Mouse (Mus musculus) heart, postnatal 10 days (tissue): ENCODE measurements around the gene Garem2. TPM values are rescaled to one million over a fixed set of nuclear protein-coding genes. Genes with fewer than 3 reads are reported as not detected.

Experiments
- DNase-seq, 2 experiments: peaks; one replicate each; pipeline ENCODE4 v3.0.0; 2021
- intact Hi-C: fragments of 180-260 bp; cut with DNase I; formaldehyde crosslinking; loops from one replicate; pipeline ENCODE4 v1.15.1; 2025
- total RNA-seq, 2 experiments: library from RNA; stranded (reverse); gene quantifications; 2 replicates each; pipeline ENCODE4 v1.2.3; 2021

Garem2 gene
- total RNA-seq, 2 experiments from 2014 or later: 0.22 to 0.26 TPM

GRCm38 (mm10) chr5:30146526-30146925 is 41.6 kb downstream of the Garem2 start:
- intact Hi-C loops: no loop called here
- DNase-seq: no peak

- intact Hi-C loops: no loop called here
- DNase-seq: no peak
Measured at GRCm38 (mm10) chr5:30148133-30148920, 43.4 kb downstream of the Garem2 start.

- peak; percentile 70 to 76 for DNase-seq
- intact Hi-C loops: no loop called here
Measured at GRCm38 (mm10) chr5:30152007-30152406, 47.0 kb downstream of the Garem2 start.

GRCm38 (mm10) chr5:30152413-30152812 is 47.5 kb downstream of the Garem2 start:
- no peak for DNase-seq
- intact Hi-C loops: no loop called here

DNA sequence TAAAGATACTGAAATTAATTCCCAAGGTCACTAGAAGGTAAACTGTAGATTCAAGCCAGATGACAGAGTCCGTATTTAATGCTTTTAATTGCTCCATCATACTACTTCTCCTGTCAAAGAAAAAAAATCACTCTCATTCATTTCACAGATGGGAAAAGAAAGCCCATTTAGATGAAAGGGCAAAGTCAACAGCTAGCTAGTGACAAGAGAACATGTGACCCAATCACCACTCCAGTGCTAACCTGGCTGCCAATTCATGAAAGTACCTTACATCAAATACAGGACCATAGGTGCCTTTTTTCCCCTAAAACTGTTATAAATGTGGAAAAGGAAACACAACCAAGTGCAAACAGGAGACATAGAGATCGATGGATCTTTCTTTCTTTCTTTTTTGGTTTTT is 48.3 kb downstream of the Garem2 start:
- DNase-seq: no peak
- intact Hi-C loops: no loop called here

DNA sequence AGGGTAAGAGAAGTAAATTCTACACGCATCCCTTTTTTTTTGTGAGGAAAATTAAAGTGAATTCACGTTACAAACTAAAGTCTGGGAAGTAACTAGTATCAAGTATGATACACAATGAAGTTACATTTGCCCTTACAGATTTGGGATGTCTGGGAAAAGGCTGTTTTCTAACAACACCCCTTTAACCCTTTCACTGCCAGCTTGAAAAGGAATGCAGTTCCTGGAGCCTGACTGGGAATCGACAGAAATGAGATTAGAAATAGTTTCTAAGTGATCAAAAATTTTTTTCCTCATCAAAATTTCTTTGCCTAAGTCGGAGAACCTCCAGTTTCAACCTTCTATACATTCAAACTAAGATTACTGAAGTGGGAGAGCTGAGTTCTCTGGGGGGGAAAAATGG is 49.1 kb downstream of the Garem2 start:
- peak in 1 of 2 experiments; percentile 63 for DNase-seq

DNA sequence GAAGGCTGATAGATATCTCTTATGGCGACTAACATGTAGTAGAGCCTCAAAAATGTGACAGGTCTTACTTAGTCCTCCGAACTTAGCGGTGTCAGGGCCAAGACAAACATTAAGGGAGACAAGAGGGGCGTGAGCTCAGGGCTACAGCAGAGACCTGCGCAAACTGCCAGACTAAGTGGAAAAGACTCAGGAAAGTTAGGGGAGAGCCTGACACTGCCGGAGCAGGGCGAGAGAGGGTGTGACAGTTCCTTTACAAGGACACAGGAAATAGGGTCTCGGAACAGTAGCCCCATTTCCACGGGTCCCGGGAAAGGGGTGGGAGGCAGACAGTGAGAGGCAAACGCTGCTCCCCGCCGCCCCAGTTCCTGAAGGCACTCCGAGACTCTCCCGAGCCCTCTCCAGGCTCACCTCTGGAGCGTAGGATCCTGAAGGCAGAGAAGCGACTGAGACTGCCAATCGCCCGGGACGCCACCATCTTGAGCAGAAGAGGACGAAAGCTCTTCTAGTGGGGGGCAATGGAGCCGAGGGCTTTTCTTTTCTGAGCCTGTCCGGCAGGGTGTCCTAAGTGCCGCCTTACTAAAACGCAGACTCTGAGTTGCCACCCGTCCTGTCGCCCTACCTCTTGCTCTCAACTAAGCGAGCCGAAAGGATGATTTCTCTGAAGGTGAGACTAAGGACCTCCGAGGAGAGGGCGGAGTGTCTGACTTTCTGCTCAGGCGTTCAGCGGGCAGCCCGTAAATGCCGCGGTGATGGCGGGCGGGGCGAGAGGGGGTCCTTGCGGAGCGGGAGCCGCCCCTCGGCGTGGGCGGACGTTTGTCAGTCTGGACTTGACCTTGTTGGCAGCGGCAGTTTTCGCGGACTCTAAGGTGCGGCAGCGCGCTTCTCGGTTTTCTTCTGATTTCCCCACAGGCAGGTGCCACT is 49.8 kb downstream of the Garem2 start, which contains the start of the genes Hadha and Hadhb:
Gene Hadha, minus strand, starts transcription at position 689 of the 921 bp plus-strand sequence.
Gene Hadhb, plus strand, starts transcription at position 775 of the 921 bp plus-strand sequence.
- peak; percentile 97 for DNase-seq
- intact Hi-C loops: no loop called here

More for the DNA sequence above, 49.1 kb downstream of the Garem2 start:
- intact Hi-C loops: no loop called here

- no peak for DNase-seq
- intact Hi-C loops: no loop called here
Measured at GRCm38 (mm10) chr5:30155395-30155792, 50.4 kb downstream of the Garem2 start.

GRCm38 (mm10) chr5:30155821-30156629 is 51.1 kb downstream of the Garem2 start:
- no peak for DNase-seq
- intact Hi-C loops: no loop called here

GRCm38 (mm10) chr5:30159601-30160000 is 54.6 kb downstream of the Garem2 start:
- peak in 1 of 2 experiments; percentile 62 for DNase-seq
- intact Hi-C loops: no loop called here

DNA sequence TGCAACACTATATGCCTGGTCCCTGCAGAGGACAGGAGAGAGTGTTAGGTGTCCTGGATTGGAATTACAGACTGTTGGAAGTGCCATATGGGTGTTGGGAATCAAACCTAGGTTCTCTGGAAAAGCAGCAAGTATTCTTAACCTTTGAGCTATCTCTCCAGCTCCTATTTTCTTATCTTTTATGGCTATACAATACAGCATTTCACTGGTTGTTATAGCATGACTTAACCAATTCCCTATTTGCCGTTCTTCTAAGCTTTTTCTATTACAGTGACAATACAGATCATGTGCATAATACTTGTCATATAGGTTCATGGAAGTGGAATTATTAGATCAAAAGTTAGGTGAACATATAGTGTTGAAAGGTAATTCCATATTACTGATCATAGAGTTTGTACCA is 56.9 kb downstream of the Garem2 start:
- intact Hi-C loops: no loop called here
- DNase-seq: no peak

GRCm38 (mm10) chr5:30162339-30162738 is 57.4 kb downstream of the Garem2 start:
- intact Hi-C loops: no loop called here
- no peak for DNase-seq

DNA sequence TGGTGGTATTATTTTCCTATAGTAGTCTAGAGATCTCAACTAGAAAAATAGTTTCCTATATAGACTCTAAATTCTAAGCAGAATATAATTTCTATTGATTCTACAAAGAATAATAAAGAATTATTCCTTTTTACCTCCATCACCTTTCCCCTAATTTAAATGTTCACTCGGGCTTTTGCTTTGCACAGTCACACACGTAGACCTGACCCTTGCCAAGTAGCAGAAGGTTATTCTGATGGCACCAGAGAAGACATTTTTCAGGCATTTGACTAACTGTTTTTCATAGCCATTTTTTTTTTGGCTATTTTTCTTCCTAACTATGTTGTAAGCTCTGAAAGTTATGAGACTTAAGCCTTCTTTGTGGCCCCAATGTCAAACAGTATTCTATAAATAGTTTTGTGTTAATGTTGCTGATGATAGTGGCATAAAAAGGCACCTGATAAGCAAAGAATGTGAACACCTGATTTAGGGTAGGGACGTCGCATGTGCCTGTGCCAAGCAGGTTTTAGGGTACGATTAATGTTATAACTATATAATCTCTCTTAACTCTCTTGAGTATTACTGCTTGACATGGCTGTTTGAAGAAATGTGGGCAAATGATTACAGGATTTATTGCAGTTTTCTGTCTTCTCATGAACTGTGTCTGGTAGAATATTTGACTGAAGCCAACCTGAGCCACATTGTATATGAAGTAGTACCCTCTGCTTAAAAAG is 60.4 kb downstream of the Garem2 start:
- no peak for DNase-seq
- intact Hi-C loops: no loop called here

Other genes starting within 250 kb of the Garem2 start
- gene Il6, start 92.0 kb upstream of the Garem2 start, total RNA-seq: not detected
- gene Tyms, start 31.5 kb upstream of the Garem2 start, total RNA-seq: 10 to 100 TPM; 20.2 to 20.5 TPM
- gene 3110082J24Rik, start 925 bp downstream of the Garem2 start, total RNA-seq: not detected
- gene Hadha, start 50.0 kb downstream of the Garem2 start, total RNA-seq: 1,000 to 10,000 TPM; 1,297 to 1,510 TPM
- gene Hadhb, start 50.1 kb downstream of the Garem2 start, total RNA-seq: 1,000 to 10,000 TPM; 1,544 to 1,693 TPM
- under 1 TPM; 0.42 to 0.45 TPM for gene Adgrf3, start 100.6 kb downstream of the Garem2 start, total RNA-seq
- gene Selenoi, start 127.4 kb downstream of the Garem2 start, total RNA-seq: 10 to 100 TPM; 17.4 to 19.8 TPM
- gene Drc1, start 176.2 kb downstream of the Garem2 start, total RNA-seq: under 1 TPM; 0.10 to 0.53 TPM